Mouse (Mus musculus): ENCODE measurements around the gene Aspn. TPM values are rescaled to one million over a fixed set of nuclear protein-coding genes. Genes with fewer than 3 reads are reported as not detected.

The Aspn gene
- polyA plus RNA-seq (2012; ENCODE audit: insufficient read depth, low replicate concordance): not detected in 2 replicates

GRCm38 (mm10) chr13:49544279-49544678 lies at the start of gene Aspn:
Gene Aspn, plus strand, starts transcription at chr13:49544443.
- no peaks in the 10 kb centered on the region for H3K27me3 ChIP-seq (replicated peaks)
- H3K9me3 ChIP-seq: no peaks in the 10 kb centered on the region
- H3K4me3 ChIP-seq (replicated peaks): no peak within 1 kb of the TSS
- peaks cover 17% of the 10 kb centered on the region for H3K4me1 ChIP-seq
- TF ChIP-seq FLI1 (IDR thresholded peaks at IDR 0.05; ENCODE audit: low read length) (no peak), GATA1 (IDR thresholded peaks at IDR 0.05; ENCODE audit: borderline replicate concordance, low read length) (no peak)
- no peaks in the 10 kb centered on the region for H3K36me3 ChIP-seq (replicated peaks; ENCODE audit: low read length)

- no peaks in the 10 kb centered on the region for H3K27me3 ChIP-seq (replicated peaks)
- no peak for TF ChIP-seq GATA1 (IDR thresholded peaks at IDR 0.05; ENCODE audit: borderline replicate concordance, low read length)
- no peak for TF ChIP-seq FLI1 (IDR thresholded peaks at IDR 0.05; ENCODE audit: low read length)
- peaks cover 3% of the 10 kb centered on the region; the same call in 1 of the 2 replicates for H3K9me3 ChIP-seq
- H3K36me3 ChIP-seq (replicated peaks; ENCODE audit: low read length): no peaks in the 10 kb centered on the region
- no peak within 1 kb of the TSS for H3K4me3 ChIP-seq (replicated peaks)
- peaks cover 3% of the 10 kb centered on the region; the same call in 1 of the 2 replicates for H3K4me1 ChIP-seq
Observed at GRCm38 (mm10) chr13:49504510-49504909, 39.7 kb upstream of the Aspn start, which contains the start of gene Ecm2. Gene Ecm2, plus strand, starts transcription at chr13:49504810.

GRCm38 (mm10) chr13:49505776-49506175 lies 38.5 kb upstream of the Aspn start:
- no peak overlapping the region for H3K4me3 ChIP-seq (replicated peaks)
- H3K4me1 ChIP-seq: peaks cover 3% of the 10 kb centered on the region; the same call in 1 of the 2 replicates
- peaks cover 3% of the 10 kb centered on the region; the same call in 1 of the 2 replicates for H3K9me3 ChIP-seq
- no peak for TF ChIP-seq GATA1 (IDR thresholded peaks at IDR 0.05; ENCODE audit: borderline replicate concordance, low read length)
- no peak for TF ChIP-seq FLI1 (IDR thresholded peaks at IDR 0.05; ENCODE audit: low read length)
- no peaks in the 10 kb centered on the region for H3K27me3 ChIP-seq (replicated peaks)
- no peaks in the 10 kb centered on the region for H3K36me3 ChIP-seq (replicated peaks; ENCODE audit: low read length)

GRCm38 (mm10) chr13:49507176-49507575 lies 37.1 kb upstream of the Aspn start:
- Histone ChIP-seq H3K4me3 (replicated peaks) (no peak overlapping the region), H3K27me3 (replicated peaks) (no peaks in the 10 kb centered on the region), H3K9me3 (no peaks in the 10 kb centered on the region), H3K4me1 (no peaks in the 10 kb centered on the region; the same call in 1 of the 2 replicates), H3K36me3 (replicated peaks; ENCODE audit: low read length) (no peaks in the 10 kb centered on the region)
- no peak for TF ChIP-seq FLI1 (IDR thresholded peaks at IDR 0.05; ENCODE audit: low read length)
- no peak for TF ChIP-seq GATA1 (IDR thresholded peaks at IDR 0.05; ENCODE audit: borderline replicate concordance, low read length)

GRCm38 (mm10) chr13:49518761-49519160 lies 25.5 kb upstream of the Aspn start:
- Histone ChIP-seq H3K4me3 (replicated peaks) (no peak overlapping the region), H3K9me3 (no peaks in the 10 kb centered on the region), H3K27me3 (replicated peaks) (no peaks in the 10 kb centered on the region), H3K36me3 (replicated peaks; ENCODE audit: low read length) (no peaks in the 10 kb centered on the region), H3K4me1 (peaks cover 18% of the 10 kb centered on the region)
- no peak for TF ChIP-seq GATA1 (IDR thresholded peaks at IDR 0.05; ENCODE audit: borderline replicate concordance, low read length)
- no peak for TF ChIP-seq FLI1 (IDR thresholded peaks at IDR 0.05; ENCODE audit: low read length)

- H3K9me3 ChIP-seq: no peaks in the 10 kb centered on the region
Observed at GRCm38 (mm10) chr13:49526235-49526634, 18.0 kb upstream of the Aspn start.

GRCm38 (mm10) chr13:49530636-49531035 lies 13.6 kb upstream of the Aspn start:
- Histone ChIP-seq H3K4me3 (replicated peaks) (no peak overlapping the region), H3K27me3 (replicated peaks) (no peaks in the 10 kb centered on the region), H3K4me1 (no peaks in the 10 kb centered on the region), H3K36me3 (replicated peaks; ENCODE audit: low read length) (no peaks in the 10 kb centered on the region), H3K9me3 (no peaks in the 10 kb centered on the region)
- TF ChIP-seq FLI1 (IDR thresholded peaks at IDR 0.05; ENCODE audit: low read length) (no peak), GATA1 (IDR thresholded peaks at IDR 0.05; ENCODE audit: borderline replicate concordance, low read length) (no peak)

More at GRCm38 (mm10) chr13:49526235-49526634, 18.0 kb upstream of the Aspn start:
- no peak overlapping the region for H3K4me3 ChIP-seq (replicated peaks)
- H3K27me3 ChIP-seq (replicated peaks): no peaks in the 10 kb centered on the region
- no peaks in the 10 kb centered on the region for H3K4me1 ChIP-seq
- TF ChIP-seq FLI1 (IDR thresholded peaks at IDR 0.05; ENCODE audit: low read length) (no peak), GATA1 (IDR thresholded peaks at IDR 0.05; ENCODE audit: borderline replicate concordance, low read length) (no peak)
- H3K36me3 ChIP-seq (replicated peaks; ENCODE audit: low read length): no peaks in the 10 kb centered on the region

GRCm38 (mm10) chr13:49536946-49537345 lies 7.3 kb upstream of the Aspn start:
- no peaks in the 10 kb centered on the region for H3K36me3 ChIP-seq (replicated peaks; ENCODE audit: low read length)
- no peaks in the 10 kb centered on the region for H3K4me1 ChIP-seq
- TF ChIP-seq GATA1 (IDR thresholded peaks at IDR 0.05; ENCODE audit: borderline replicate concordance, low read length) (no peak), FLI1 (IDR thresholded peaks at IDR 0.05; ENCODE audit: low read length) (no peak)
- H3K4me3 ChIP-seq (replicated peaks): no peak overlapping the region
- no peaks in the 10 kb centered on the region for H3K9me3 ChIP-seq
- H3K27me3 ChIP-seq (replicated peaks): no peaks in the 10 kb centered on the region

- H3K4me1 ChIP-seq: no peaks in the 10 kb centered on the region
- H3K36me3 ChIP-seq (replicated peaks; ENCODE audit: low read length): no peaks in the 10 kb centered on the region
- H3K27me3 ChIP-seq (replicated peaks): no peaks in the 10 kb centered on the region
- no peaks in the 10 kb centered on the region for H3K9me3 ChIP-seq
- TF ChIP-seq GATA1 (IDR thresholded peaks at IDR 0.05; ENCODE audit: borderline replicate concordance, low read length): no peak
- TF ChIP-seq FLI1 (IDR thresholded peaks at IDR 0.05; ENCODE audit: low read length): no peak
- H3K4me3 ChIP-seq (replicated peaks): no peak overlapping the region
Observed at GRCm38 (mm10) chr13:49538693-49539092, 5.5 kb upstream of the Aspn start.

GRCm38 (mm10) chr13:49545646-49546045 lies 1.4 kb downstream of the Aspn start:
- peaks cover 21% of the 10 kb centered on the region for H3K4me1 ChIP-seq
- no peaks in the 10 kb centered on the region for H3K9me3 ChIP-seq
- H3K36me3 ChIP-seq (replicated peaks; ENCODE audit: low read length): no peaks in the 10 kb centered on the region
- no peaks in the 10 kb centered on the region for H3K27me3 ChIP-seq (replicated peaks)
- TF ChIP-seq GATA1 (IDR thresholded peaks at IDR 0.05; ENCODE audit: borderline replicate concordance, low read length) (no peak), FLI1 (IDR thresholded peaks at IDR 0.05; ENCODE audit: low read length) (no peak)
- H3K4me3 ChIP-seq (replicated peaks): no peak overlapping the region
